Comparison of ENCODE assay signal across 11 mouse cellular contexts in genomic region chr11:102395250-102395649, GRCm38 (mm10). TPM values are rescaled to one million over a fixed set of nuclear protein-coding genes. Genes with fewer than 3 reads are reported as not detected.
DNase-seq lines count a peak whose midpoint lies in the region; ATAC-seq and TF ChIP-seq lines count a peak whose summit lies in the region.
"Had no signal": no experiment of that assay in that cellular context is flagged by ENCODE, and none has a peak within 500 bp of the region (broad histone marks: within the 10 kb centered on the region; RNA-seq: fewer than 3 reads in every experiment).

No protein-coding gene starts in this region.

- no peaks in the 10 kb centered on the region for H3K9me3 ChIP-seq in hindbrain, embryonic 14.5 days (ENCODE audit: control insufficient read depth, low read length)
- H3K9me3 ChIP-seq in neural tube, embryonic 14.5 days (ENCODE audit: control insufficient read depth, low read length): no peaks in the 10 kb centered on the region
- H3K9me3 ChIP-seq in kidney, embryonic 15.5 days (replicated peaks): no peaks in the 10 kb centered on the region
- H3K9me3 ChIP-seq: liver, embryonic 15.5 days had no signal

- H3K4me3 ChIP-seq in layer of hippocampus, adult 2 months: peak overlapping the region; percentile 88
- H3K4me3 ChIP-seq in hindbrain, embryonic 14.5 days (replicated peaks; ENCODE audit: low read length): peak overlapping the region; percentile 84
- H3K4me3 ChIP-seq in neural tube, embryonic 14.5 days (ENCODE audit: low read depth, low read length): peak overlapping the region; percentile 66
- no peak overlapping the region for H3K4me3 ChIP-seq in kidney, embryonic 15.5 days (replicated peaks)
- H3K4me3 ChIP-seq: liver, embryonic 15.5 days had no signal

- H3K4me2 ChIP-seq in hindbrain, embryonic 14.5 days (replicated peaks): peak overlapping the region; percentile 89
- H3K4me2 ChIP-seq in neural tube, embryonic 14.5 days (ENCODE audit: low read depth, low read length): peak overlapping the region; percentile 74
- no peak overlapping the region for H3K4me2 ChIP-seq in kidney, embryonic 15.5 days
- H3K4me2 ChIP-seq: liver, embryonic 15.5 days had no signal

- peak overlapping the region; percentile 99 for H3K27ac ChIP-seq in layer of hippocampus, adult 2 months
- peak overlapping the region; percentile 98 for H3K27ac ChIP-seq in hindbrain, embryonic 14.5 days
- peak overlapping the region; percentile 96 for H3K27ac ChIP-seq in neural tube, embryonic 14.5 days (ENCODE audit: low read depth, low read length)
- no peak overlapping the region for H3K27ac ChIP-seq in kidney, embryonic 15.5 days
- H3K27ac ChIP-seq: liver, embryonic 15.5 days; stomach, postnatal 0 days had no signal

- no peak for TF ChIP-seq CTCF in layer of hippocampus, adult 2 months (conservative IDR thresholded peaks at IDR 0.05)

- H3K27me3 ChIP-seq in hindbrain, embryonic 14.5 days (ENCODE audit: control insufficient read depth, insufficient read depth, low read length): 0 out of 2 replicates have a peak, but pooled peaks cover 5% of the 10 kb centered on the region
- H3K27me3 ChIP-seq in neural tube, embryonic 14.5 days (ENCODE audit: control insufficient read depth, insufficient read depth, low read length): no peaks in the 10 kb centered on the region
- peaks cover 70% of the 10 kb centered on the region for H3K27me3 ChIP-seq in kidney, embryonic 15.5 days

- peaks cover 50% of the 10 kb centered on the region for H3K4me1 ChIP-seq in hindbrain, embryonic 14.5 days (replicated peaks; ENCODE audit: control insufficient read depth, insufficient read depth, low read length)
- H3K4me1 ChIP-seq in neural tube, embryonic 14.5 days (ENCODE audit: control insufficient read depth, insufficient read depth, low read length): peaks cover 50% of the 10 kb centered on the region
- peaks cover 45% of the 10 kb centered on the region for H3K4me1 ChIP-seq in kidney, embryonic 15.5 days

- DNase-seq in layer of hippocampus, adult 2 months (ENCODE audit: low spot score in 2 of 2): no peak
- no peak for DNase-seq in layer of hippocampus, adult 9-10 months (ENCODE audit: low spot score)
- peak; percentile 54 to 56 for DNase-seq in cerebellum, postnatal 25 days
- DNase-seq in hindbrain, embryonic 14.5 days (ENCODE audit: low spot score): no peak
- no peak for DNase-seq in spleen, postnatal 14 days (ENCODE audit: low spot score in 2 of 2)
- DNase-seq in thymus, postnatal 0 days (ENCODE audit: low spot score): no peak

- H3K9ac ChIP-seq in hindbrain, embryonic 14.5 days: peak overlapping the region; percentile 96
- H3K9ac ChIP-seq in neural tube, embryonic 14.5 days (replicated peaks; ENCODE audit: low read depth, low read length): peak overlapping the region; percentile 95
- no peak overlapping the region for H3K9ac ChIP-seq in kidney, embryonic 15.5 days
- H3K9ac ChIP-seq: liver, embryonic 15.5 days had no signal

- ATAC-seq in hindbrain, embryonic 14.5 days (ENCODE audit: low FRiP score): no peak
- no peak; the same call in 1 of the 2 replicates for ATAC-seq in neural tube, embryonic 14.5 days (ENCODE audit: low read depth)
- no peak for ATAC-seq in kidney, embryonic 15.5 days (replicated peaks; ENCODE audit: low FRiP score)

- peaks cover 24% of the 10 kb centered on the region for H3K36me3 ChIP-seq in hindbrain, embryonic 14.5 days (replicated peaks; ENCODE audit: control insufficient read depth, insufficient read depth)
- H3K36me3 ChIP-seq in neural tube, embryonic 14.5 days (ENCODE audit: control insufficient read depth, insufficient read depth, low read length): peaks cover 7% of the 10 kb centered on the region
- no peaks in the 10 kb centered on the region for H3K36me3 ChIP-seq in kidney, embryonic 15.5 days
- H3K36me3 ChIP-seq: liver, embryonic 15.5 days had no signal

- whole genome bisulfite sequencing in hindbrain, embryonic 14.5 days: 1% methylated on average over 5 of the region's 5 CpGs
- 1% methylated on average over 5 of the region's 5 CpGs for WGBS in neural tube, embryonic 14.5 days
- 5% methylated on average over 5 of the region's 5 CpGs for WGBS in kidney, embryonic 15.5 days

RNA-seq across cellular contexts. Expression of gene Rundc3a, which starts 2.0 kb away (rescaled TPM):
- total RNA-seq in layer of hippocampus, adult 2 months (2021): 100 to 1,000 TPM; 482 to 488 TPM
- 106 TPM in 2 replicates for polyA plus RNA-seq in hindbrain, embryonic 14.5 days (2014; fragmentation: Nextera tagmentation; extraction: Ambion mirVana)
- 97.8 and 115 TPM in 2 replicates for polyA plus RNA-seq in neural tube, embryonic 14.5 days (2014; fragmentation: Nextera tagmentation; extraction: Ambion mirVana)
- polyA plus RNA-seq in kidney, embryonic 15.5 days (2015; fragmentation: Nextera tagmentation; extraction: Ambion mirVana): 2.5 and 4.9 TPM in 2 replicates
- polyA plus RNA-seq in thymus, postnatal 0 days (2015; fragmentation: Nextera tagmentation; extraction: Ambion mirVana): 1.1 and 1.4 TPM in 2 replicates

RNA-seq across cellular contexts. Expression of gene Slc25a39, which starts 12.5 kb away (rescaled TPM):
- 10 to 100 TPM; 62.5 to 62.6 TPM for total RNA-seq in layer of hippocampus, adult 2 months (2021)
- polyA plus RNA-seq in hindbrain, embryonic 14.5 days (2014; fragmentation: Nextera tagmentation; extraction: Ambion mirVana): 154 and 157 TPM in 2 replicates
- 141 and 144 TPM in 2 replicates for polyA plus RNA-seq in neural tube, embryonic 14.5 days (2014; fragmentation: Nextera tagmentation; extraction: Ambion mirVana)
- polyA plus RNA-seq in kidney, embryonic 15.5 days (2015; fragmentation: Nextera tagmentation; extraction: Ambion mirVana): 271 and 298 TPM in 2 replicates
- 97.8 and 107 TPM in 2 replicates for polyA plus RNA-seq in thymus, postnatal 0 days (2015; fragmentation: Nextera tagmentation; extraction: Ambion mirVana)

RNA-seq across cellular contexts. Expression of gene Slc4a1, which starts 29.2 kb away (rescaled TPM):
- total RNA-seq in layer of hippocampus, adult 2 months (2021): under 1 TPM; 0.15 to 0.23 TPM
- 1.6 and 3.3 TPM in 2 replicates for polyA plus RNA-seq in hindbrain, embryonic 14.5 days (2014; fragmentation: Nextera tagmentation; extraction: Ambion mirVana)
- polyA plus RNA-seq in neural tube, embryonic 14.5 days (2014; fragmentation: Nextera tagmentation; extraction: Ambion mirVana): 1.6 and 2.4 TPM in 2 replicates
- polyA plus RNA-seq in kidney, embryonic 15.5 days (2015; fragmentation: Nextera tagmentation; extraction: Ambion mirVana): 12.8 and 20.2 TPM in 2 replicates
- polyA plus RNA-seq in thymus, postnatal 0 days (2015; fragmentation: Nextera tagmentation; extraction: Ambion mirVana): 0.48 and 0.53 TPM in 2 replicates
- polyA plus RNA-seq: myocyte had no signal

RNA-seq across cellular contexts. Expression of gene Grn, which starts 34.9 kb away (rescaled TPM):
- total RNA-seq in layer of hippocampus, adult 2 months (2021): 10 to 100 TPM; 60.6 to 66.4 TPM
- 52.4 and 63.6 TPM in 2 replicates for polyA plus RNA-seq in hindbrain, embryonic 14.5 days (2014; fragmentation: Nextera tagmentation; extraction: Ambion mirVana)
- polyA plus RNA-seq in neural tube, embryonic 14.5 days (2014; fragmentation: Nextera tagmentation; extraction: Ambion mirVana): 43.3 and 68.2 TPM in 2 replicates
- polyA plus RNA-seq in kidney, embryonic 15.5 days (2015; fragmentation: Nextera tagmentation; extraction: Ambion mirVana): 151 and 172 TPM in 2 replicates
- polyA plus RNA-seq in thymus, postnatal 0 days (2015; fragmentation: Nextera tagmentation; extraction: Ambion mirVana): 86.4 and 90.6 TPM in 2 replicates

RNA-seq across cellular contexts. Expression of gene Fam171a2, which starts 52.2 kb away (rescaled TPM):
- 100 to 1,000 TPM in 1 of 2 experiments, 10 to 100 TPM in 1; 92.5 to 102 TPM for total RNA-seq in layer of hippocampus, adult 2 months (2021)
- polyA plus RNA-seq in hindbrain, embryonic 14.5 days (2014; fragmentation: Nextera tagmentation; extraction: Ambion mirVana): 30.9 and 40.4 TPM in 2 replicates
- 25.4 and 38.4 TPM in 2 replicates for polyA plus RNA-seq in neural tube, embryonic 14.5 days (2014; fragmentation: Nextera tagmentation; extraction: Ambion mirVana)
- 6.9 and 7.1 TPM in 2 replicates for polyA plus RNA-seq in kidney, embryonic 15.5 days (2015; fragmentation: Nextera tagmentation; extraction: Ambion mirVana)
- 0.42 and 0.79 TPM in 2 replicates for polyA plus RNA-seq in thymus, postnatal 0 days (2015; fragmentation: Nextera tagmentation; extraction: Ambion mirVana)

Comparison
In these comparisons a context has a peak if more than half of its experiments do, and no peak if none do; other contexts are left out.
1. DNase-seq: peak in cerebellum, postnatal 25 days (2 of 2); none in layer of hippocampus, adult 2 months (0 of 2), layer of hippocampus, adult 9-10 months (single experiment), hindbrain, embryonic 14.5 days (single experiment), spleen, postnatal 14 days (0 of 2) and thymus, postnatal 0 days (single experiment).
2. RNA of gene Rundc3a, which starts 2.0 kb away (polyA plus RNA-seq): 97.8 to 115 TPM in neural tube, embryonic 14.5 days and 106 TPM in hindbrain, embryonic 14.5 days; 2.5 to 4.9 TPM in kidney, embryonic 15.5 days and 1.1 to 1.4 TPM in thymus, postnatal 0 days; every median in the first group is over 10 times any median in the second.